ENCODE assay signal across 15 mouse cellular contexts in genomic region chr17:86436583-86437370, GRCm38 (mm10).
DNase-seq lines count a peak whose midpoint lies in the region; ATAC-seq and TF ChIP-seq lines count a peak whose summit lies in the region.
"Had no signal": no experiment of that assay in that cellular context is flagged by ENCODE, and none has a peak within 500 bp of the region (broad histone marks: within the 10 kb centered on the region; RNA-seq: fewer than 3 reads in every experiment).

No protein-coding gene starts in this region.

- no peak for TF ChIP-seq EP300 in stomach, postnatal 0 days (optimal IDR thresholded peaks at IDR 0.05)

- H3K27me3 ChIP-seq in heart, embryonic 13.5 days (replicated peaks) = no peaks in the 10 kb centered on the region
- no peaks in the 10 kb centered on the region for H3K27me3 ChIP-seq in stomach, embryonic 16.5 days (ENCODE audit: control insufficient read depth, insufficient read depth, low read length)
- no peaks in the 10 kb centered on the region for H3K27me3 ChIP-seq in stomach, postnatal 0 days (ENCODE audit: control insufficient read depth, insufficient read depth, low read length)
- H3K27me3 ChIP-seq: embryonic facial prominence, embryonic 12.5 days; forebrain, embryonic 12.5 days had no signal

- H3K27ac ChIP-seq in heart, embryonic 13.5 days (replicated peaks) = peak overlapping the region; percentile 73
- H3K27ac ChIP-seq in stomach, embryonic 16.5 days (ENCODE audit: low read length) = no peak overlapping the region
- no peak overlapping the region for H3K27ac ChIP-seq in stomach, postnatal 0 days (replicated peaks)
- H3K27ac ChIP-seq: embryonic facial prominence, embryonic 12.5 days; forebrain, embryonic 12.5 days; hindbrain, postnatal 0 days; kidney, postnatal 0 days had no signal

- H3K4me2 ChIP-seq in heart, embryonic 13.5 days = peak overlapping the region; percentile 63; the same call in 1 of the 2 replicates
- H3K4me2 ChIP-seq in stomach, embryonic 16.5 days (ENCODE audit: low read depth, low read length) = peak overlapping the region; percentile 28; the same call in 1 of the 2 replicates
- H3K4me2 ChIP-seq in stomach, postnatal 0 days (replicated peaks; ENCODE audit: low read depth) = no peak overlapping the region
- H3K4me2 ChIP-seq: embryonic facial prominence, embryonic 12.5 days; forebrain, embryonic 12.5 days had no signal

- intact Hi-C loops in heart, postnatal 36 days (cut with DNase I) = no loop called here

- no peak for TF ChIP-seq CTCF in stomach, postnatal 0 days (IDR thresholded peaks at IDR 0.05; ENCODE audit: low read depth)

- no peak overlapping the region for H3K4me3 ChIP-seq in heart, embryonic 13.5 days
- H3K4me3 ChIP-seq in stomach, embryonic 16.5 days (replicated peaks; ENCODE audit: low read length) = no peak overlapping the region
- H3K4me3 ChIP-seq in stomach, postnatal 0 days (ENCODE audit: low read depth, low read length) = no peak overlapping the region
- H3K4me3 ChIP-seq: embryonic facial prominence, embryonic 12.5 days; forebrain, embryonic 12.5 days had no signal

- peak overlapping the region; percentile 52; the same call in 1 of the 2 replicates for H3K9ac ChIP-seq in heart, embryonic 13.5 days
- H3K9ac ChIP-seq in stomach, embryonic 16.5 days (ENCODE audit: low read length) = no peak overlapping the region
- H3K9ac ChIP-seq in stomach, postnatal 0 days (ENCODE audit: low read length) = no peak overlapping the region
- H3K9ac ChIP-seq: embryonic facial prominence, embryonic 12.5 days; forebrain, embryonic 12.5 days had no signal

- DNase-seq in heart, postnatal 36 days = no peak
- no peak for DNase-seq in stomach, postnatal 0 days (ENCODE audit: low spot score)
- DNase-seq in lung, postnatal 25 days (ENCODE audit: low spot score) = peak; percentile 34
- peak; percentile 34 to 55 for DNase-seq in thymus, postnatal 36 days
- DNase-seq in cerebellum, postnatal 10 days = no peak
- DNase-seq: cerebellum, adult 9-10 months; gastrocnemius, postnatal 10 days; layer of hippocampus, postnatal 36 days; liver had no signal

- H3K4me1 ChIP-seq in heart, embryonic 13.5 days = peaks cover 57% of the 10 kb centered on the region
- peaks cover 9% of the 10 kb centered on the region; the same call in 1 of the 2 replicates for H3K4me1 ChIP-seq in stomach, embryonic 16.5 days (ENCODE audit: control insufficient read depth, insufficient read depth, low read length)
- H3K4me1 ChIP-seq in stomach, postnatal 0 days (replicated peaks; ENCODE audit: control insufficient read depth, insufficient read depth) = no peaks in the 10 kb centered on the region; the same call in 1 of the 2 replicates
- H3K4me1 ChIP-seq: forebrain, embryonic 12.5 days had no signal

- WGBS in heart, embryonic 13.5 days = 85% methylated on average over 12 of the region's 12 CpGs
- 86% methylated on average over 12 of the region's 12 CpGs for WGBS in stomach, embryonic 16.5 days
- 88% methylated on average over 12 of the region's 12 CpGs for WGBS in stomach, postnatal 0 days

- ATAC-seq in heart, embryonic 13.5 days (ENCODE audit: extremely low read depth, insufficient number of reproducible peaks, low FRiP score, low TSS enrichment) = no peak
- ATAC-seq in stomach, embryonic 16.5 days (ENCODE audit: insufficient read depth, low FRiP score) = no peak
- no peak for ATAC-seq in stomach, postnatal 0 days (ENCODE audit: low FRiP score, low TSS enrichment)
- ATAC-seq: hindbrain, postnatal 0 days had no signal

- 0 out of 2 replicates have a peak, but pooled peaks cover 2% of the 10 kb centered on the region for H3K9me3 ChIP-seq in heart, embryonic 13.5 days
- no peaks in the 10 kb centered on the region for H3K9me3 ChIP-seq in stomach, embryonic 16.5 days (replicated peaks; ENCODE audit: control insufficient read depth, low read length)
- 0 out of 2 replicates have a peak, but pooled peaks cover 3% of the 10 kb centered on the region for H3K9me3 ChIP-seq in stomach, postnatal 0 days (ENCODE audit: control insufficient read depth, low read length)
- H3K9me3 ChIP-seq: embryonic facial prominence, embryonic 12.5 days; forebrain, embryonic 12.5 days had no signal

- H3K36me3 ChIP-seq in heart, embryonic 13.5 days = no peaks in the 10 kb centered on the region
- H3K36me3 ChIP-seq in stomach, embryonic 16.5 days (ENCODE audit: control insufficient read depth, insufficient read depth, low read length) = no peaks in the 10 kb centered on the region
- H3K36me3 ChIP-seq in stomach, postnatal 0 days (ENCODE audit: control insufficient read depth, insufficient read depth, low read length) = no peaks in the 10 kb centered on the region
- H3K36me3 ChIP-seq: embryonic facial prominence, embryonic 12.5 days; forebrain, embryonic 12.5 days had no signal

Comparison
In these comparisons a context has a peak if more than half of its experiments do, and no peak if none do; other contexts are left out.
1. DNase-seq: peak in lung, postnatal 25 days (single experiment) and thymus, postnatal 36 days (2 of 2); none in heart, postnatal 36 days (0 of 2), stomach, postnatal 0 days (single experiment) and cerebellum, postnatal 10 days (0 of 2).